Mouse (Mus musculus): ENCODE results near the gene Sltm.
"Not testable (repeated sequence)": the region's sequence is repeated elsewhere in the genome, so short reads cannot be mapped to it uniquely, and the experiment has no call there.

Sltm gene

DNA sequence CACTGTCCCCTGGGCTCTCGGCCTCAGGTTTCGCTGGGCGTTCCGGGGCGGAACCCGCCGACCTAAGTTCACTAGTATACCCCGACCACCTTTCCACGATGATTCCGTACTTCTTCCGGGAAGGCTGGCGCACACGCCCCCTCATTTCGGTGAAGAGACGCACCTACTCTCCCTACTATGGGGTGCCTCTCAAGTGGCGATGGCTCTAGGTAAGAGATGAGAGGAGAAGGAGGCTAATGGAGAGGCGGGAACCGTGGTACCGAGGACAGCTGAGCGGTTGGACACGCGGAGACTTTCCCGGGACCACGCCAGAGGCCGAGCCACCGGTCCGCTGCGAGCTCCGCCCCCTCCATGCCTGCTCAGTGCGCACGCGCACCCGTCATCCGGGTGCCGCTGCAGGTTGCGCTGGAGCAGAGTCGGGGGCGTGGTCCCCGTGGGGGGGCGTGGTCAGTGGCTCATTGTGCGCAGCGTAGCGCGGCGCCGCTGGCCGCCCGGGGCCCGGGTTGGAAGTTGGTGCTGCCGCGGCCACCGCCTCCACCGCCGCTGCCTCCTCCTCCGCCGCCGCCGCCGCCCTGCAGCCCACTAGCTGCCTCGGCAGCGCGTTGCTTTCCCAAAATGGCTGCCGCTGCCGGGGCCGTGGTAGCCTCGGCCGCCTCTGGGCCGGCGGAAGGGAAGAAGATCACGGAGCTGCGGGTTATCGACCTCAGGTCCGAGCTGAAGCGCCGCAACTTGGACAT, at the start of gene Sltm:
Sltm (plus strand) TSS at position 450 of the 737 bp plus-strand sequence.
- peak; percentile 100 for DNase-seq

DNA sequence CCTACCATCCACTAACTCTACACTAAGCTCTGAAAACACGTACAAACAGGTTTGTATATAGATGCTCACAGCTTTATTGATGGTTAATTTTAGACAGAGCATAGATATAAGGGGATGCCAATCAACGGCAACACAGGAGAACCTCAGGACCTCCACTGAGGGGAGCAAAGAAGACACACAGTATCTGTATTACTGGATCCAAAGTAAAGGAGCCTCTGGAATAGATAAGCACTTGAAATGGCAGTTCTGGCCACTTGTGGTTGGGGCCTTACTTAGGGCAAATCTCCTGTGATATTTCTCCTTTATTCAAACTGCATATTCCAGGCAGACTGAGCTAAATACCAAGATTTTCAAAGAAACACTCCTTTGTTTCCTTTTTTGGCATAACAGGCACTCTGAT, 49.5 kb upstream of the Sltm start:
- peak; percentile 13 for DNase-seq

DNA sequence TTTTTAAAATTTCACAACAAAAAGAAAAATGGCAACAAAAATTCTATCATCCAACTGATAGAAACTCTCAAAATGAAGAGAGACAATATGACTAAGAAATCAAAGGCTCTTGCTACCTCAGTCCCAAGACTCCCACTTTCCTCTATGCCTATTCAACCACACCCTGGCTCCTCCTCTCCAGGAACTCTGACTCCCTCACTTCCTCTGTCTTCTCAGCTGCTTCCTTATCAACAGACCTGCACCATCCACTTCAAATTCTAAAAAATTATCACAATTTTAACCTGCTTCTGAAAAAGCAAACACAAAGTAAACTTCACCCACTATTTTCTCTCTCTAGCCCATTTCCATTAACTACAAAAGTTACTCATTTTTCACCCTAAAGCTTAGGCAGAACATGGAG, 45.6 kb upstream of the Sltm start:
- no peak for DNase-seq

DNA sequence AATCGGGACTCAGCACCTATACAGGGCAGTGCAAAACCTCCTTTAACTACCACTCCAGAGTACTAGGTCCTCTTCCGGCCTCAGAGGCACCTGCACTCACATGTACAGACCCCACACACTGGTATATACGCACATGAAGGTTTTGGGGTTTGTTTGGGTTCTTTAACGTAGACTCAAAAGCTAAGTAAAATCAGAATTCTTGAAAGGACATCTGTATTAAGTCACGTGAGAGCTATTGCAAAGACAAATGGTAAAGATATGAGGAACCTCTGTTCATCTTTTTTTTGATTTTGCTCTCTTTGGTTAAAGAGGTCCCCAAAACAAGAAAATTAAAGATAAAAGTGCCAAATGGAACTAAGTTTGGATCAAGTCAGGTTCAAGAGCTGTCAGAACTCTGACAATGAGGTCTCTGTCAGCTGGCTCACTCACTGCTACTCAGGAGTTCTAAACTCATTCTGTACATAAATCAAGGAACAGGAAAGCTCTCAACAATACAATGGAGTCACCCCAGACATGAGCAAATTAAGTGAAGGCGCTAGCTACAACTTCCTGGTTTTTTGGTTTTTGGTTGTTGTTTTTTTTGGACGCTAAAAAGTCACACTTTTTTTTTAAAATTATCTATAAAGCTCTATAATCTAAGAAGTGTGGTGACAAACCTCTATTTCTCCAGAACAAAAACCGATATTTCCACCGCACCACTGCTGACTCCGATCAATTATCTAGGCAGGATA, 40.1 kb upstream of the Sltm start:
- no peak for DNase-seq

DNA sequence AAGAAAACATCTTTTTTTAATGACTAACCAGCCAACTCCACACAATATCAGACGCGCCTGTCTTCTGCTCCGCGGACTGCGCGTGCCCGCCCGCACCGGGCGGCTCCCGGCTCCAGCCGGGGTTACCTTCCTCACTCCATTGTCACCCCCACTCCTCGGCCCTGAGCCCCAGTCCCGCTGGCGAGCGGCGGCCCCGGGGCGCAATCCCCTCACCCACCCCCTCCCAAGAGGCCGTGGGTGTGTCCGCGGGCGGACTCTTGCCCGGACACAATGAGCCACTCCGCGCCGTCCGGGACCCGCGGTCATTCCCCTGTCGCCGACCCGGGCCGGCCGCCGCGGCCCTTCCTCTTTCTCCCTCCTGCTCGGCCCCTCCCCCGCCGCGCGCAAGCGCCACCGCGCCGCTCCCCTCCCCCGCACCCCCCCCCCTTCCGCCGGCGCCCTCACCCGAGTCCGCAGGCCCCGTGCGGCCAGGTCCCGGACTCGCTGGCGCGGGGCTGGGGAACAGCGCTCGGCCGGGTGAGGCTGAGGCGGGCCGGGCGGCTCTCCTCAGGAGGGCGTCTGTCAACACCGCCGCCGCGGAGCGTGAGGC, 39.4 kb upstream of the Sltm start:
- peak; percentile 79 for DNase-seq

DNA sequence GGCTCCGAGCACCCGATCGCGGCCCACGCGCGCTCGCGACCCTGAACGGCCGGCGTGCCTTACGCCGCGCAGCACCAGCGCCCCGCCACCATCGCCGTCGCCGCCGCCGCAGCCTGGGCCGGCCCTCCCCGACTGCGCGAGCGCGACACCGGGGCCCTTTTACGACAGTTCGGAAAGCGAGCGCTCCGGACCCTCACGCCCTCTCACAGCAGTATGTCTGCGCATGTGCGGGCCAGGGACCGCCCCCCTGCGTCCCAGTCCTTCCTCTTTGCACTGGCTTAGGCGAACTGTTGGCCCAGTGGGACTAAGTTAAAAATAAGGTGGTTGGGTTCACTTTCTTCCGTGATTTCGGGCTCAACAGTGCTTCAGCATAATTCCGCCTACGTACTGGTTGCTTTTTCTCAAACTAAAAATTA, 38.9 kb upstream of the Sltm start, which contains the start of gene Rnf111:
Rnf111 (minus strand) TSS at position 100 of the 416 bp plus-strand sequence.
- peak; percentile 98 for DNase-seq

DNA sequence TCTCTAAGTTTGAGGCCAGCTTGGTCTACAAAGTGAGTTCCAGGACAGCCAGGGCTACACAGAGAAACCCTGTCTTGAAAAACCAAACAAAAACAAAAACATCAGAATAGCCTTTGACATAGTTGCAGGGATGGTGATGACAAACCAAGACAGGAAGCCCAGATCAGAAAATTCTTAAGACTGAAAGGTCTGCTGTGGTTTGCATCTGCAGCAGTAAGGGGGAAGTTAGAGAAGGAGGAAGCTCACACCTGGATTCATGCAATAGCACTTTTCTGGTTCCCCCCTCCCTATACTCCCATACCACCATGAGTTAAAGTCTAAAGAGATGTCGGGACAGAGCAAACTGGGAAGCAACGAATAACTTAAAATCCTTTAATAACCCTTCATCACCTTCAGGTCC, 36.4 kb upstream of the Sltm start:
- DNase-seq, result no peak

DNA sequence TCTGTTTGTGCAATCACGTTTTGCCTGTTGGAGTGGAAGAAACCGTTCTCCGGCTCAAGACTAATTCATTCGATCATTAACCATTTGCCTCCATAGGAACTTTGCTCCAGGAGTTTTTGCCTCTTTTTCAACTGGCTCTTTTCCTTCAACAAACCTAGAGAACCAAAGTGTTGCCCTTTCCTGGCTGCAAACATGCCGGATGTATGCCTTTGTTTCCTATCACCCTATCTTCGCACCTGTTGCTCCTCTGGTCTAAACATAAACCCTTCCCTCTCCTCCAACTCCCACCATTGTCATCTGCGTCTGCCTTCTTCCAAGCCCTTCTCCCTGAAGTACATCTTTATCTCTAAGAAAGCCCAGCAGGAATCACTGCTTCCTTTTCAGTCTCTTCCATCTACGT, 35.8 kb upstream of the Sltm start:
- no peak for DNase-seq

DNA sequence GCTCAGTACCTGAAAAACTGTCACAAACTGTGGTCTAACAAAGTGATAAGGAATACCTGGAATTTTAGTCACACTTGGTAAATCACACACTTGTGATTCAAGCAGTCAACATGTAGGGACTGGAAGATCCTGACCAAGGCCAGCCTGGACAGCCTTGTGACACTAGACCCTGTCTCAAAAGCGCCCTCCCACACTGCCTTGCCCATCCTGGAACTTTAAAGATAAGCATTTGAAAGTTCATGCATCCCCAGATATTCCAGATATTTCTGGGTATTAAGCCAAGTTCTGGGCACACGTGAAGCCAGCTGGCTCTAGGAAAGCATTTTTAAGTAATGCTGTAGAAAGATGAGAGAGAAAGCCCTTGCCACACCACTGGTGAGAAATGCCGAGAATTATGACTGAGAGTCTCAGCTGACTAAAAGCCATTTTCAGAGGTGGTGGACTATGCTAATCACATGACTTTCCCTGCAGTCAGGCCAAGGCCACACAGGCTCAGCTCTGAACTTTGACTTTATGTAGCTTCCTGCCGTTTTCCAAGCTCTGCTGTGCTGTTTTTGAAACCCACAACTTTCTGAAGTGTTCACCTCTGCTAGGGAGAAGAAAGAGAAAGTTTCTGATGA, 32.5 kb upstream of the Sltm start:
- DNase-seq, result no peak

DNA sequence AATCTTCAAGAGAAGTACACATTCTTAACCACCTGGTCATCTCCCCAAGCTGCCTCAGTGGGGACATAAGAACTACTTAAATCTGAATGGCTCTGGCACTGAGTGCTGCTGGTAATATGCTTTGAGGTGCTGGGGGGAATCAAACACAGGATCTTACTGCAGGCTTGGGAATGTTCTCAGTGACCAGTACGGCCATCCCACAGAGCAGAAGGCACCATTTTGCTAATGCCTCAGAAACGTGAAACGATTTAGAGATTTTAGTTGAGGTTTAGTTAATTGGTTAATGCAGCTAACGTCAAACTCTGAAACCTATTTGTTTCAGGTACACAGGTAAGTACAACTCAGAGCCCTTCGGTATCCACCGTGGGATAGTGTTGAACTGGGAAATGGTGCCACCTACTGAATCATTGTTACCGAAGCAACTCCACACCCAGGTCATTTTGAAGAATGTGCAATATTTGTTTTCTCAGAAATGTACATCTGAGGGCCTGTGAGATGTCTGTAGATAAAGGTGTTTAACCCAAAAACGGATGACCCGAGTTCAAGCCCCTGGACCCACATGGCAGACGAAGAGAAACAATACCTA, 31.5 kb upstream of the Sltm start:
- DNase-seq, result no peak

DNA sequence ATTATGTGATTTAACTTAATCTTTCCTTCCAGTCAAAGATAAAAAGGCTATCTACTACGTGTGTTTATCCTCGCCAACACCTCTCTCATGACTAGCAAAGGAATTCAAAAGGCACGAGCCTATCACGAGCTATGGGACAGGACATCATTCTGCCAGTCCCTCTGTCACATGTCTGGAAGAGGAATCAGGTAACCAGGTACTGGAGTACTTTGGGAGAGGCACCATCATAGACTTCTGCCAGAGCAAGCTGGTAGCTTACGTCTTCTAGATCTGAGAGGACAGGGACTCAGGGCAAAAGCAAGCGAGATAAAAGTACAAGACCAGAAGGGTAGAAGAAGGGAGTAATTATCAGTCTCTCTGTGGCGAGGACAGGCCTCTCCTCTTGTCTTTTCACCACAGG, 30.9 kb upstream of the Sltm start:
- DNase-seq, result no peak

DNA sequence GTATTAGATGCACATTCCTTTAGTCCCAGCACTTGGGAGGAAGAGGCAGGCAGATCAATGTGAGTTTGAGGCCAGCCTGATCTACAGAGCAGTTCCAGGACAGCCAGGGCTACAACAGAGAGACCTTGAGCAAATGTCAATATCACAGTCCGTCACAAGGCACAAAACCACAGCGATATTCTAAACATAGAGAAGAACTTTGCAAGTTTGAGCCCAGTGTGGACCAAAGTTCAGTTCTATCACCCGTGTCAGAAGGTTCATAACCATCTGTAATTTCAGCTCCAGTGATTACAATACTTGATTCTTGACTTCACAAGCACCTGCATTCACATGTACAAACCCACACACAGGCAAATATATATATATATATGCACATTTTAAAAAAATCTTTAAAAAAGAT, 21.9 kb upstream of the Sltm start:
- no peak for DNase-seq

DNA sequence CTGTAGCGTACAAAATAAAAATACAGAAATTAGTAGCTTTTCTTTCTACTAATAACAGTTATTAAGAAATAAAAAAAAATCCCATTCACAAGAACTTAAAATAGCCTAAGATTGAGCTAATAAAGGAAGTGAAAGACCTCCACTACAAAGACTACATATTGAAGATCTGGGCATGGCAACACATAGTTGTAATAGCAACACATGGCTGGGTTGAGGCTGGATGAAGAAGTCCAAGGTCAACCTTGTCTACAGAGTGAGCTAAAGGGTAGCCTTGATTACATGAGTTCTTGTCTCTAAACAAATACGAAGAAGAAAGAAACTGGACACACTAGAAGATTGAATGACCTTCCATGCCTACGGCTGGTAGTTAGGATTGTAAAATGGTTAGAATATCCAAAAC, 18.7 kb upstream of the Sltm start:
- no peak for DNase-seq

DNA sequence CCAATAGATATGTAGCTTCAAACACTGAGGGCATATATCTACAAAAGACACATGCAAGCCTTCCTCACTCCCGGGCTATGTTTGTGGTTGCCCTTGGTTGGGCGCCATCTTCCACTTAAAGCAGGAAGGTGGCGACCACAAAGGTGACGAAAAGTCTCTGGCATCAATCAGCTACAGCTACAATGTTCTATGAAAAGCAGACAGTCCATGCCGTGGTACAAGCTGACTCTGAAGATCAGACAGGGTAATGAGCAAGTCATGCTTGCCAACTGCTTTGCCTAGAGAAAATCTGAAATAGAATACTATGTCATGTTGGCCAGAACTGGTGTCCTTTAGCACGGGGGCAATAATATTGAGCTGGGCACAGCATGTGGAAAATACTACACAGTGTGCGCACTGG, 18.2 kb upstream of the Sltm start:
- DNase-seq, result no peak

DNA sequence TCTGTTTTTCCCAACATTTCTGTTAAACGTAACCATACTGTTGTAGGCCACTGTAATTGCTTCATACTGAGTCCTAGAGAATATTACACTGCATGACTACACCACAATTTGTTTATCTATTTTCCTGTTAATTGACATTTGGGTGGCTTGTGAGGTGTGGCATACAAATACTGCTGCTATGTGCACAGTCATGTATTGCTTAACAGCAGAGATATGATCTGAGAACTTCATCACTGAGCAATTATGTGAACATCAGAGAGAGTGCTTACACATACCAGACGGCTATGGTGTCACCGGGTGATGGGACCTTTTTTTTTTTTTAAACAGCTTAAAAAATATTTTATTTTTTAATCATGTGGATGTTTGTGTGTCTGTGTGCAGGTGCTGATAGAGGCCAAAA, 9.2 kb upstream of the Sltm start:
- DNase-seq, result no peak

DNA sequence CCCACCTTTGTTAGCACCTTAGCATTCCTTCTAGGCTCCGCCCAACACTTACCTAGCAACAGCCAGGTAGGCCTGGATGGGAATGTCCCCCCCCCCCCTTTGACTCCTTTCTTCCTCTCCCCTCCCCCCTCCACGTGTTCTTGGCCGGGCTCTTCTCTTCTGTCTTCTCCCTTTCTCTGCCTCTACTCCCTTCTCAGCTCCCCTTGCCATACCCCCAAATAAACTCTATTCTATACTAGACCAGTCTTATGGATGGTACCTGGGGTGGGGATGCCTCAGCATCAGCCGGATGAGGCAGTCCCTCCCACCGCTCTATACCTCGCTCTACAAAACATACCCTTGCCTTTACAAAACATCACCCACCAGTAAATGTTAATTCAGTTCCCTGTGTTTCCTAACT, 970 bp upstream of the Sltm start:
- DNase-seq, result no peak

DNA sequence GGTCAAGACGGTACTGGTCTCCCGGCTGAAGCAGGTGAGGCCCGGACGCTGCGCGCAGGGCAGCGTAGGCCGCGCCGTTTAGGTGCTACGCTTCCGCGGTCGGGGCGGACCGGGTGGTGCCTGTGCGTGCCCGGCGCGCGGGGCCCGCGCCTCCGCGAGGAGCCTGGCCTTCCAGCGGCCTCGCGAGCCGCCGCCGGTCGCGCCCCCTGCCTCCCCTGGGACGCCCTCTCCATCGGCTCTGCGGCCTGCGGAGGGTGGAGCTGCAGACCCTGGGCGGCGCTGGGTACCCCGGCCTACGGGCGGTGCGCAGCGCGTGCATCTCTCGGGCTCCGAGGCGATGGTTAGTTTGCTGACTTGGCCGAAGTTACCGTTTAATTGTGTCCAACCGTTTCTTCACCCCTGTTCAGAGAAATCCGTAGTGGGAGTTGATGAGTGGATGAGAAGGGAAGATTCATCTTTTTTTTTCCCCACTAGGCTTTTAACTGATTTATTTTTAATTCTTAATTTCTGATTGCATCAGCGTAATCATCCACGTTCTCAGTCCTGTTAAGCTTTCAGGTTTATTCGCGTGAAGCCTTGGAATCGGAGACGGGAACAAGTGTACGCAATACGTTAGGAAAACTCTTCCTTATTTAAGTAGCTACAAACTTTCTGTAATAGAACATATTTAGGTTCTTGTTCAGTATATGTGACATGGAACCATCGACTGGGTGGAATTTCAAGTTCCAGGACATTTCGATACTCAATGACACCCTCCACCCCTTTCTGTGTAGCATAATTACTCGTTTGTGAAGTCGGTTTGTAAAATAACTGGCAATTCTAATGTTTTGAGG, 710 bp downstream of the Sltm start:
- peak; percentile 83 for DNase-seq

DNA sequence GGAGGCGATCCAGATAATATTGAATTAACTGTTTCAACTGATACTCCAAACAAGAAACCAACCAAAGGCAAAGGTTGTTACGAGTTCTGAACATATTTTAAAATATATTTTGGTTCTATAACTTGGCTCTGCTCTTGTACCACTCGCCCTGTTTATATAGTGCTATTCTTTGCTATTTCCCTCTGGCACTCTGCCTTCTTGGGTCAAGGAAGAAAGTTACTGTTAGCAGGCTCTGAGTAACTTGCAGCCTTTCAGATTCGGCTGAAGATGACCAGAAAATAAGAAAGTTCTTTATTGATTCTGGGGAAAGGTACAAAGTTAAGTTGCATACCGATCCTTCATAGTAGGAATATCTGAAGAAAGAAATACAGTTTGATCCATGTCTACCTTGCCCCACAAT, 1.4 kb downstream of the Sltm start:
- DNase-seq, result no peak

DNA sequence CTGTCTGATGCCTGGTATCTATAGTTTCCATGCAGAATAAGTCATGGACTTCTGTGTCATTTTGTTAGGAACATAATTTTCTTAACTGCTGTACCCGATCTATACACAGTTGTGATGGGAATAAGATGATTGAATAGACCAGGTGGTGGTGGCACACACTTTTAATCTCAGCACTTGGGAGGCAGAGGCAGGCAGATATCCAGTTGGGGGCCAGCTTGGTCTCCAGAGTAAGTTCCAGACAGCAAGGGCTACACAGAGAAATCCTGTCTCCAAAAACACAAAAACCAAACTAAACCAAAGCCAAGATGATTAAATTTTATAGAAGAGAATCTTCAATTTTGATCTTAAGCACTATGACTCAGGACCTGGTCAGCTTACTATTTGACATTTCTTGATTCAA, 2.3 kb downstream of the Sltm start:
- DNase-seq, result no peak

DNA sequence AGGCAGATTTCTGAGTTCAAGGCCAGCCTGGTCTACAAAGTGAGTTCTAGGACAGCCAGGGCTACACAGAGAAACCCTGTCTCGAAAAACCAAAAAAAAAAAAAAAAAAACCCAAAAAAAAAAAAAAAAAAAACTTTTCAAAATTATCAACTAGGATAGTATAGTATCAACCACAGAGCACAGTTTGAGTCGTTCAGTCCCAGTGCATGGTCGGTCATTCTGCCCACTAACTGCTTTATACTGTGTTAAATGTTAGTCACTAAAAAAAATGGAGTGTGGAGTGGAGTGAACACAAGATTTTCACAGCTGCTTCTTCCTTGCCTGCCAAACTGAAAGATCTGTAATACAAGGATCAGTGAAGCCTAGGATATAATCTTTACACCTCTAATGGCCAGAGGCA, 4.0 kb downstream of the Sltm start:
- DNase-seq, result not testable (repeated sequence)

DNA sequence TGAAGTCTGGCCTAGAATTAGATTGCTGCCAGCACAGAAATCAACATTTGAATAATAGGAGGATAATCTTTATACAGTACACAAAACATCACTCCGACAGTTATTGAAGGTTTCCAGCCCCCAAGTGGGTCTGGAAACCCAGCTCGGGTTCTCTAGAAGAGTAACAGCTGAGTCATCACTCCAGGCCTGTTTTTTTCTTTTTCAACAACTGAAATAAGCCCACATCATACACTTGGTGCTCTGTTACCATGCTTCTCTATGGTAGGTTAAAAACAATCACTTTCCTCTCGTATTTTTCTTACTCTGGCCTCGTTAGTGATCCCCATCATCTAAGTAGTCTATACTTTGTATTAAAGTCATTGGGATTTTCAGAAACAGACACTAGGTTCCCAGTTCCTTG, 5.8 kb downstream of the Sltm start:
- DNase-seq, result no peak

DNA sequence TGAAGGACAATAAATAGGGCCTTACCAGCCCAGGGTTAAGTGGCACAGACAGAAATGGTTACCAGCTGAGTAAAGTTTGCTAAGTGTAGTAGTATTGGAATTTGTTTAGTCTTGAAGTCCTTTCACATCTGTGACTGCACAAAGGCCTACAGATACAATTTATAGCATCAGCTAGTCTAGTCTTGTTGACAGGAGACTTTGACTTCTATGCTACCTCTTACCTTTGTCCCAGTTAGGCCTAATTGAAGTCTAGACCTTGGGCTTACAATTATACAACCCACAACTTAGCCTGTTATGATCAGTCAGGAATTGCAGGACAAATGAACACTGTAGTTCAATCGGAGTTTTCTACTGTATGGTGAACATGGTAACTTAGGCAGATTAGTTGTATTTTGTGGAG, 9.0 kb downstream of the Sltm start:
- no peak for DNase-seq

Measured in liver (tissue).